Mouse (Mus musculus) MEL-GATA-1-ER (cell line): ENCODE data around the gene Scn8a.

Source experiments
- DNase-seq: peaks from one replicate; pipeline ENCODE4 v3.0.0-alpha.2; 2012; ENCODE audit warnings: low read depth; ENCODE audit errors: extremely low read depth

Gene Scn8a

GRCm38 (mm10) chr15:101028960-101029359 is 159.3 kb downstream of the Scn8a start:
- DNase-seq = no peak

GRCm38 (mm10) chr15:101039651-101040050 is 170.0 kb downstream of the Scn8a start:
- DNase-seq = no peak

- no peak for DNase-seq
Measured at GRCm38 (mm10) chr15:101041966-101042365, 172.3 kb downstream of the Scn8a start.

GRCm38 (mm10) chr15:101042613-101043012 is 173.0 kb downstream of the Scn8a start:
- peak; percentile 43 for DNase-seq

- no peak for DNase-seq
Measured at GRCm38 (mm10) chr15:101044531-101044930, 174.9 kb downstream of the Scn8a start.

- no peak for DNase-seq
Measured at GRCm38 (mm10) chr15:101046039-101046526, 176.4 kb downstream of the Scn8a start.

- no peak for DNase-seq
Measured at GRCm38 (mm10) chr15:101046527-101047193, 177.0 kb downstream of the Scn8a start.

- DNase-seq = no peak
Measured at GRCm38 (mm10) chr15:101047194-101047555, 177.5 kb downstream of the Scn8a start, which contains the start of gene Gm47841. Gene Gm47841, minus strand, starts transcription at chr15:101047397.

GRCm38 (mm10) chr15:101048338-101048896 is 178.8 kb downstream of the Scn8a start:
- no peak for DNase-seq

- no peak for DNase-seq
Measured at GRCm38 (mm10) chr15:101051869-101052268, 182.2 kb downstream of the Scn8a start.

GRCm38 (mm10) chr15:101052560-101053501 is 183.2 kb downstream of the Scn8a start:
- DNase-seq = no peak

GRCm38 (mm10) chr15:101053832-101054459 is 184.3 kb downstream of the Scn8a start:
- no peak for DNase-seq

- DNase-seq = no peak
Measured at GRCm38 (mm10) chr15:101054541-101054940, 184.9 kb downstream of the Scn8a start.

GRCm38 (mm10) chr15:101056225-101056624 is 186.6 kb downstream of the Scn8a start:
- peak; percentile 15 for DNase-seq

- no peak for DNase-seq
Measured at GRCm38 (mm10) chr15:101059570-101060279, 190.1 kb downstream of the Scn8a start.

- no peak for DNase-seq
Measured at GRCm38 (mm10) chr15:101060280-101060852, 190.7 kb downstream of the Scn8a start.

- no peak for DNase-seq
Measured at GRCm38 (mm10) chr15:101065069-101065468, 195.4 kb downstream of the Scn8a start.

GRCm38 (mm10) chr15:101066364-101066847 is 196.7 kb downstream of the Scn8a start:
- no peak for DNase-seq

- DNase-seq = no peak
Measured at GRCm38 (mm10) chr15:101066920-101067696, 197.4 kb downstream of the Scn8a start.
